Mouse (Mus musculus) splenic B cell, adult 2 months (primary cell): ENCODE data around the gene Olfr569.
A peak's percentile ranks its signal among the peaks of the same experiment; 100 is the strongest.

Experiments
- DNase-seq: peaks from one replicate; pipeline ENCODE4 v3.0.0-alpha.2; 2011; ENCODE audit warnings: low read depth, low spot score
- H3K27me3 ChIP-seq: 2 replicates; pipeline ENCODE4 v1.6.1; 2012; ENCODE audit warnings: mild to moderate bottlenecking, low read length, moderate library complexity, mixed read lengths; ENCODE audit not compliant: control insufficient read depth, poor library complexity, insufficient read depth, severe bottlenecking
- H3K36me3 ChIP-seq: 2 replicates; pipeline ENCODE4 v1.6.1; 2012; ENCODE audit warnings: mild to moderate bottlenecking, low read length, moderate library complexity, mixed read lengths; ENCODE audit not compliant: control insufficient read depth, poor library complexity, insufficient read depth, severe bottlenecking

The Olfr569 gene

DNA sequence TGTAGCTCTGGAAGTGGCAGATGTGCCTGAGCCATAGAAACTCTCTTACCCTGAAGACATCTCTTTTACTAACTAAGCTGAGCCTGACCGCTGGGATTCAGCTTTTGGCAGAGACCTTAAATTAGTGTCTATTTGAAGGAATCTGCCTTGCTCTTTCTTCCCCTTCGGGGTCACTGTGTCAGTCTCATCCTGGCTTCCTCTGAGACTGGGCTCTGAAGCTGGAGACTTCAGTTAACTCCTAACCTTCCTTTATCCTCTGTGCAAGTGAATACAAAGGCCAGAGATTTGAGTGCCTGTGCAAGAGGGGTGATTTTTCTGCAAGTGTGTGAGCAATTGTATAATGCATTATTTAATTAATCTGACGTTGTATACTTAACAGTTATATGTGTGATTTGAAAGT is at the start of gene Olfr569:
Olfr569 (minus strand) TSS at position 101 of the 400 bp plus-strand sequence.
- Histone ChIP-seq H3K27me3 (no peaks in the 10 kb centered on the region), H3K36me3 (no peaks in the 10 kb centered on the region)
- DNase-seq: no peak

DNA sequence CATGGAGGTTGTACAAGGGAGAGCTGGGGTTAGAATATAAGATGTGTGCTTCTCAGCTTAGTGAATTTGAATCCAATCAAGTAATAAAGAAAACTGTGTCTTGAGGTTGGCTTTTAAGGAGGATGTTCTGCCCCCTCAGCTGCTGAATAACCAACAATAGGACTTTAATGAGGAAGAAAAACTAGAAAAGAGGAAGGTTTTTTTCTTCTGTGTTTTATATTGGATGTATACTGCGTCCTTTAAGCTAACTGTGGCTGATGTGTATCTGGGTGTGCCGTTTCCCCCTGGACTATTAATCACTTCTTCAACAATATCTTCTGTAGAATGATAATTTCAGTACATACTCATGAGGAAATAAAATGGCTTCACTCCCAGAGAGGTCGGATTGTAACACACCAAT is 36.4 kb upstream of the Olfr569 start:
- no peaks in the 10 kb centered on the region for H3K27me3 ChIP-seq
- H3K36me3 ChIP-seq: no peaks in the 10 kb centered on the region
- no peak for DNase-seq

DNA sequence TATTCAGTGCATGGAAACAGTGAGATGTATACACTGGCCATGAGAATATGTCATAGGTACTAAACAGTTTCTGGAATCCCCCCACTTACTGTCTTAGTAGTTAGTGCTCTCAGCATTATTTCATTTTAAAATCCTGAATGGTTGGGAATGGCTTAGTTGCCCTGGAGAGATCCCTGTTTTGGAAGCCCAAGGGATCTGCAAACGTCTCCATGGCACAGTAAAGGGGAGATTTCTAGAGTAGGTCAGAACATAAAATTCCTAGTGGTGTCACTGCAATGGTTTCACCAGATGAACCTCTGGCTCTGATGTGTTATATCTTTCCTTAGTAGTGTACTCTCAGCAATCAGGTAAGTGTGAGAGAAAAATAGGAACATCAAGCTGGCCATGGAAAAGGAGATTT is 33.4 kb upstream of the Olfr569 start, which contains the start of gene Olfr572:
Olfr572 (plus strand) TSS at position 301 of the 400 bp plus-strand sequence.
- H3K36me3 ChIP-seq: no peaks in the 10 kb centered on the region
- no peaks in the 10 kb centered on the region for H3K27me3 ChIP-seq
- DNase-seq: no peak

DNA sequence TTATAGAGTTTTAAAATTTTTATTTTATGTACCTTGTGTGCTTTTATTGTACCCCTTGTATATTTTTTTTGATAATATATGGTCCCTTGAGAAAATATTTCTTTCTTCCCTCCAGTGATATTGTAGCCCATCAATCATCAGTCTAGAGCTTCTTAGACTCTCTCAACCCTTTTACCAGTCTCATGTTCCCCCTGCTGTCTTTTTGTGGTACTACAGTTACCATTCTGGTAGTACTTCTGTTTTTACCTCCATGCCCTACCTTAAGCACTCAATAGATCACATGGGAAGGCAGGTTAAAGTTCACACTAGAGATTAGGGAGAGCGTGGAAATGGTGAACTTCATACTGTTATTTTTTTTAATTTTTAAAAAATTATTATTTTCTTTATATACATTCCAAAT is 28.9 kb upstream of the Olfr569 start:
- DNase-seq: peak; percentile 62
- Histone ChIP-seq H3K27me3 (no peaks in the 10 kb centered on the region), H3K36me3 (no peaks in the 10 kb centered on the region)

DNA sequence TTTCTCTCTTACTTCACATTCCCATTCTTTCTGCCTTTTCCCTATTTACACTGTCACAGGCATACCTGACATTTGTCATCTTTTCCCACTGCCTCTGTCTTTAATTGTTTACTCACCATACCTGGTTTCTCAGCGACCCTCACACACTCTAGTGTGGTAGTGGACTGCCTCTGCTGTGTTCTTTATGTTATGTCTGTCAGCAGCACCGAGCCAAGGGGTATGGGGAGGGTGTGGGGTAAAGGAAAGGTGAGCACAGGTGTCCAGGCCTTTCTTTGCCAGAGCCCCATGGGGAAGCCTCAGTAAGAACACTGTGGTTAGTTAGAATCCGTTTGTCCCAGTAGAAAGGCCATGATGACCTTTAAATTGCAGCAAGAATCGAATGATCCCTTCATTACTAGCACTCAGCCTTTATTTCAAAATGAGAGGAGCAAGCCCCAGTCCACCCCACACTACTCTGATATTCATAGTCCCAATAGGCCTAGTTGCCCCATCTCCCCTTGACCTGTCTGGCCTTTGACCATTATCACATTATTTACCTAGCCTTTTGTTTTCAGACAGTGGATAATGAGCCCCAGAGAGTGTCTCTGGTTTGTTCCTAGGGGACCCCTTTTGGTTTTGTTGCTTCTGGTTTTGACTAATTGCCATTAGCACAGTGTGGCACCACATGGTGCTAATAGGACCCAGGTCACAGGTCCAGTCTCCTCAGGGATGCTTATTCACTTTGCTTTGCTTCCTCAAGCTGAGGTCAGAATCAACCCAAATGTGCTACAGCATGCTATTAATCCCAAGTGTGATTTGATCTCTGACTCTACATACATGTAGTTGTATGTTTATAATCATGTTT is 26.6 kb upstream of the Olfr569 start, which contains the start of gene Olfr571:
Olfr571 (minus strand) TSS at position 505 of the 844 bp plus-strand sequence.
- Histone ChIP-seq H3K36me3 (no peaks in the 10 kb centered on the region), H3K27me3 (no peaks in the 10 kb centered on the region)
- no peak for DNase-seq

DNA sequence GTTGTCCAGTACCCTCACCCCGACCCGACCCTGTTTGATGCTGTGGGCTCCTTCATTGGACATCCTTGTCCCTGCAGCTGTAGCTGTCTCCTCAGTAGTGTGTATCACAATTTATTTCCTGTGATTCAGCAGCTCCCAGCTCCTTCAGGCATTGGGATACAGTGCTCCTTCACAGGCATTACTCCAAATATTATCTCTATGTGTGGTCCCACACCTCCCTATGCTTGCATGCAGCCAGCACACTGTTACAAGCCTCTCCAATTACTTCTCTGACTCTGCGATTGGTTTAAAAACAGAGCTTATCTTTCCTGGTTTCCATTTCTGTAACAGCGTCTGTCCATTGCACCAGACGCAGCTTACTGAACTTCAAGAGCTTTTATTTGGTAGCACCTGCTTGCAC is 25.7 kb upstream of the Olfr569 start:
- no peak for DNase-seq

DNA sequence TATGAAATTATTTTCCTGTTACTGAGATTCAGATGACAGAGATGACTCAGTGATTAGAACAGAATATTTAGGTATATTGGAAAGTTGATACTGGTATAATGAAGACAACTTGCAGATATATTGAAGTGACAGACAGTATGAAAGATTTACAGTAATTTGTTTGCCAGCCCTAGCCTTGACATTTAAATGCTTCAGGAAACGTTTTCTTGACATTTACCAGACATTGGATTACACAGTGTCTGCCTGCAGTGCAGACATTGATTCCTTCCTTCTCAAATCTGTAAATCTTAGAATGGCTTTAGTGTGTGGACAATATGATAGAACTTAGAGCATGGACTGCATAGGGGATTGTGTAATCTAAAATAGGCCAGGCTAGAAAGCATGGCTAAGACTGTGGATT is 24.6 kb upstream of the Olfr569 start:
- DNase-seq: no peak
- Histone ChIP-seq H3K36me3 (no peaks in the 10 kb centered on the region), H3K27me3 (no peaks in the 10 kb centered on the region)

More for the DNA sequence above, 25.7 kb upstream of the Olfr569 start:
- Histone ChIP-seq H3K36me3 (no peaks in the 10 kb centered on the region), H3K27me3 (no peaks in the 10 kb centered on the region)

DNA sequence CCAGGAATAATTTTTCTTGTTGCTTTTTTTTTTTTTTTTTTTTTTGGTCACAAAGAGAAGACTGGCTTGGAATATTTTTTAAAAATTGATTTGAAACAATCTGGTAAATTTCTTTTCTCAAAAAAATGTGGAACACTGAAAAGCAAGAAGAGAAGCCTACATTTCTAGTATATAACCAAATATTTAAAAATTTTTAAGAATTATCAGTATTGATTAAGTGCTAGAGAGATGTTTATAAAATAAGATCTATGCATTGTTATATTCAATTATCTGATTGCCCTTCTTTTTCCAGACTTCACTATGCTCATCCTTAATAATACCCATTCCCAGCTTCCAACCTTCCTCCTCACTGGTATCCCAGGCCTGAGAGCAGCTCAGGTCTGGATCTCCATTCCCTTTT is 13.9 kb downstream of the Olfr569 start, which contains the start of gene Olfr568:
Olfr568 (plus strand) TSS at position 301 of the 400 bp plus-strand sequence.
- Histone ChIP-seq H3K36me3 (no peaks in the 10 kb centered on the region), H3K27me3 (no peaks in the 10 kb centered on the region)
- DNase-seq: no peak

DNA sequence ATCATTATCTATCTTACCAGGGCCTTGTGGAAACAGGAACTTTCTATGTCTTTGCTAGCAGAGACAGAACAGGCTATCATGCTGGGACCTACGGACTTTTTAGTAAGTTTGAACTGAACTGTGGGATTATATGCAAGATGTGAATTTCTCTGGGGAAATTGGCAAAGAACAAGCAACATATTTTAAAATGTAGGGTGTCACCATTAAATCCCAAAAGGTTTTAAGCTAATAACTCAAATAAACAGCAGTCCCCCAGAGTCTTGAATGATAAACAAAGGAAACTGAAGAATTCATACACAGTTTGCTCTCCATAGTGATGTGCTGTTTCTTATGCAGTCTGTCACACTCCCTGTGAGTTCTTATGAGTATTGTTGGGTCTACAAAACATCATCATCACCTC is 32.0 kb downstream of the Olfr569 start, which contains the start of gene Olfr566:
Olfr566 (minus strand) TSS at position 101 of the 400 bp plus-strand sequence.
- DNase-seq: no peak
- H3K27me3 ChIP-seq: no peaks in the 10 kb centered on the region
- H3K36me3 ChIP-seq: no peaks in the 10 kb centered on the region

DNA sequence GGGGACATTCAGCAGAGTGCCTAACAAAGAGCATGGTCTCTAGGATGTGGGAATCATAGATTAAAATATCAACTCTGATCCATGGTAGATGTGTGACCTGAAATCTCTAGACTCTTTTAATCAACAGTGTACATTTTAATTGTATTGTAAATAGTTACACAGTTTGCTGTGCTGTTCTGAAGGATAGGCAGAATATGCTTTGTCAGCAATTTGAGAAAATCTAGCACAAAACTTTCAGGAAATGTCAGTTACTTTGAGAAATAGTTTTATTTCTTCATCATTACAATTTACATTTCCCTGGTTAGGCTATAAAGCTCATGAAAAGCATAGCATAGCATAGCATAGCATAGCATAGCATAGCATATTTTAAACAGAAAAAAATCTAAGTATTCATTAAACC is 34.9 kb downstream of the Olfr569 start:
- Histone ChIP-seq H3K27me3 (no peaks in the 10 kb centered on the region), H3K36me3 (no peaks in the 10 kb centered on the region)
- DNase-seq: no peak
